Mouse (Mus musculus): ENCODE data around the gene Guca1b.

The Guca1b gene

GRCm38 (mm10) chr17:47385145-47385544, at the start of gene Guca1b:
Gene Guca1b, plus strand, starts transcription at chr17:47385393.
- no peak for DNase-seq (ENCODE audit: low read depth, low spot score)

GRCm38 (mm10) chr17:47343121-47343520, 42.1 kb upstream of the Guca1b start:
- no peak for DNase-seq (ENCODE audit: low read depth, low spot score)

- DNase-seq (ENCODE audit: low read depth, low spot score): peak; percentile 82
Observed at GRCm38 (mm10) chr17:47349721-47350319, 35.4 kb upstream of the Guca1b start.

- DNase-seq (ENCODE audit: low read depth, low spot score): peak; percentile 72
Observed at GRCm38 (mm10) chr17:47359964-47360363, 25.2 kb upstream of the Guca1b start.

GRCm38 (mm10) chr17:47361343-47361742, 23.9 kb upstream of the Guca1b start:
- DNase-seq (ENCODE audit: low read depth, low spot score): no peak

- DNase-seq (ENCODE audit: low read depth, low spot score): peak; percentile 95
Observed at GRCm38 (mm10) chr17:47368401-47369086, 16.6 kb upstream of the Guca1b start, which contains the start of gene Mrps10. Gene Mrps10, plus strand, starts transcription at chr17:47368887.

- no peak for DNase-seq (ENCODE audit: low read depth, low spot score)
Observed at GRCm38 (mm10) chr17:47369087-47369443, 16.1 kb upstream of the Guca1b start.

GRCm38 (mm10) chr17:47371451-47371850, 13.7 kb upstream of the Guca1b start:
- DNase-seq (ENCODE audit: low read depth, low spot score): peak; percentile 86

GRCm38 (mm10) chr17:47373991-47374390, 11.2 kb upstream of the Guca1b start:
- DNase-seq (ENCODE audit: low read depth, low spot score): no peak

- DNase-seq (ENCODE audit: low read depth, low spot score): no peak
Observed at GRCm38 (mm10) chr17:47376779-47377280, 8.4 kb upstream of the Guca1b start.

- peak; percentile 48 for DNase-seq (ENCODE audit: low read depth, low spot score)
Observed at GRCm38 (mm10) chr17:47378133-47378532, 7.1 kb upstream of the Guca1b start.

- DNase-seq (ENCODE audit: low read depth, low spot score): no peak
Observed at GRCm38 (mm10) chr17:47381917-47382316, 3.3 kb upstream of the Guca1b start.

GRCm38 (mm10) chr17:47383266-47383665, 1.9 kb upstream of the Guca1b start:
- no peak for DNase-seq (ENCODE audit: low read depth, low spot score)

GRCm38 (mm10) chr17:47384064-47384463, 1.1 kb upstream of the Guca1b start:
- DNase-seq (ENCODE audit: low read depth, low spot score): no peak

GRCm38 (mm10) chr17:47386649-47387048, 1.5 kb downstream of the Guca1b start:
- peak; percentile 74 for DNase-seq (ENCODE audit: low read depth, low spot score)

- DNase-seq (ENCODE audit: low read depth, low spot score): no peak
Observed at GRCm38 (mm10) chr17:47394223-47394869, 9.2 kb downstream of the Guca1b start.

GRCm38 (mm10) chr17:47395376-47395913, 10.3 kb downstream of the Guca1b start:
- DNase-seq (ENCODE audit: low read depth, low spot score): peak; percentile 90

- no peak for DNase-seq (ENCODE audit: low read depth, low spot score)
Observed at GRCm38 (mm10) chr17:47399091-47399490, 13.9 kb downstream of the Guca1b start.

GRCm38 (mm10) chr17:47400451-47400850, 15.3 kb downstream of the Guca1b start, which contains the start of gene Guca1a:
Gene Guca1a, minus strand, starts transcription at chr17:47400584.
- DNase-seq (ENCODE audit: low read depth, low spot score): no peak

- DNase-seq (ENCODE audit: low read depth, low spot score): peak; percentile 57
Observed at GRCm38 (mm10) chr17:47407717-47408557, 22.7 kb downstream of the Guca1b start.

- DNase-seq (ENCODE audit: low read depth, low spot score): peak; percentile 82
Observed at GRCm38 (mm10) chr17:47408558-47408898, 23.3 kb downstream of the Guca1b start.
